Mouse (Mus musculus): ENCODE data around the gene Nars2.

The Nars2 gene

GRCm38 (mm10) chr7:96971027-96971996 is 20.0 kb downstream of the Nars2 start:
- DNase-seq, result no peak

- no peak for DNase-seq
Observed at GRCm38 (mm10) chr7:96972138-96972904, 21.0 kb downstream of the Nars2 start.

DNA sequence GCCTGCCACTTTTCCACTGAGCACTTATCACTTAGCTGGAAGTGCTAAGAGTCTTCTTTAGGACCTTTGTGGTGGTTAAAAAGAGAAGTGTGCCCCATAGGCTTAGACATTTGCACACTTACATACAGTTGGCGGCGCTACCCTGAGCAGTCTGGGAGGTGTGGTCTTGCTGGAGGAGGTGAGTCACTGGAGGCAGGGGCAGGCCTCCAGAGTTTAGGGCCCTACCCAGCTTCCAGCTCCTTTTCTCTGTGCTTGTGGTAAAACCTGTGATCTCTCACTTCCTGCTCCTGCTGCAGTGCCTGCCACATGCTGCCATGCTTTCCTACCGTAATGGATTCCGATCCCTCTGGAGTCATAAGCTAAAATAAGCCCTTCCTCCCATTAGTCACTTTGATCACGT is 24.6 kb downstream of the Nars2 start:
- no peak for DNase-seq

- no peak for DNase-seq
Observed at GRCm38 (mm10) chr7:96977209-96977608, 25.9 kb downstream of the Nars2 start.

DNA sequence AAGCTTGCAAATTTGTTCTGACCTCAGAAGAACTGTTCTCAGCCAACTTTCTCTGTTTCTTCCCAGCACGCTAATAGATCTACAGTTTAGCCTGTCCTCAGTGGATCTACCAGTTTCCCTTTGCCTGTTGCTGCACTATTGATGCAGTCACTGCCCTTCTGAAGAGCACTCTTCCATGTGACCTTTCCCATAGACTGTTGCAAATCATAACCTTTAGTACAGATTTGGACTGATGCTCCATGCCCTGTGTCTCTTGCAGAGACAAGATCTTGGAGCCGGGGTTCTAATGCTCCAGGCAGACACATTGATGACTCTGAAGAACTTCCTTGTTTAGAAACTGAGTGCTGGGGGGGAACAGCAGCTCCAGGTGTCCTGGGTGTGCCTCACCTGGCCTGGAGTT is 30.1 kb downstream of the Nars2 start:
- no peak for DNase-seq

DNA sequence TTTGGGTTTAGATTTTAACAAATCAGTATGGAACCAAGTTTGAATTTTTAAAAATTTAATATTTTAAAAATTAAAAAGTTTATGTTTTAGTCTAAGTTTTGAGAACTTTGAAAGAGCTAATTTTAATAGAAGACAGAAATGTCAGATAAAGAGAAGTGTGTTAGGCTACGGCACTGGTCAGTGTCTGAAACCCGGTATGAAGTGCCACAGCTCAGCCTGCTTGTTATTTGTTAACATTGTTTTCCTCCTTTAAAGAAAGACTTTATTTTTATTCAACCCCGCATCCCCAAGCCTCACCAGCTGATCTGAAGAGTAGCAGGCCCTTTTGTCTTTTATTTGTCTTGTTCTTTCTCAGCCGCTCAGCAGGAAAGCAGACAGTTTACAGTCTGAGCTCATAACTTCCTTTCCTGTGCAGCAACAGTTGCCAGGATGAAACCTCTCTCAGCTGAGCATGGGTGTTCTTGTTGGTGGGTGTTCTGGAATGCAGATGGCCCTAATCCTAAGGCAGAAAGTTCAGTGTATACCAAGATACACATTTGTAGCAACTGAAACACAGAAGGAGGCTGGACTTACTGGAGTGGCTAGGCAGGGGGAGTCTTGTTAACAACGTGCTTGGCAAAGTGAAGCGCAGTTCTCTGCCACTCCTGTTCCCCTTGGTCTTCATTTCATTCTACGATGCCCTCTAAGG is 32.5 kb downstream of the Nars2 start:
- no peak for DNase-seq

GRCm38 (mm10) chr7:96985798-96986197 is 34.5 kb downstream of the Nars2 start:
- no peak for DNase-seq

- no peak for DNase-seq
Observed at GRCm38 (mm10) chr7:96986795-96987445, 35.6 kb downstream of the Nars2 start.

GRCm38 (mm10) chr7:96987676-96988075 is 36.4 kb downstream of the Nars2 start:
- no peak for DNase-seq

DNA sequence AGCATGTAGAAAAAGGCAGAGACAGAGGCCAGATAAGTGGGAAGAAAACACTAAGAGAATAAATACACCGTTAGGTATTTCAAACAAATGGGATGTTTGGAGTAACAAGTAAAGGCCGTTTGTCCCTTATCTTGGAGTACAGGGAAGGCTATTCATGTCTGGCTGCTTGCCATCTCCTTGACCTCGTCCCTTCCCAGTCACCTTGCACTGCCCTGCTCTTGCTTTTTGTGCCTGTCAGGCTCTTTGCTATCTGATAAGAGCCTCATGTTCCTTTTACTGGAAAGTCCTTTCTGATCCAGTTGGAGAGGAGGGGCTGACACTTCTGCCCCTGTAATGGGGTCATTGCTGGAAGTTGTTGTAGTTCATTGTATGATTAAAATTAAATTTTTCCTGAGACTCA is 61.7 kb downstream of the Nars2 start:
- no peak for DNase-seq

DNA sequence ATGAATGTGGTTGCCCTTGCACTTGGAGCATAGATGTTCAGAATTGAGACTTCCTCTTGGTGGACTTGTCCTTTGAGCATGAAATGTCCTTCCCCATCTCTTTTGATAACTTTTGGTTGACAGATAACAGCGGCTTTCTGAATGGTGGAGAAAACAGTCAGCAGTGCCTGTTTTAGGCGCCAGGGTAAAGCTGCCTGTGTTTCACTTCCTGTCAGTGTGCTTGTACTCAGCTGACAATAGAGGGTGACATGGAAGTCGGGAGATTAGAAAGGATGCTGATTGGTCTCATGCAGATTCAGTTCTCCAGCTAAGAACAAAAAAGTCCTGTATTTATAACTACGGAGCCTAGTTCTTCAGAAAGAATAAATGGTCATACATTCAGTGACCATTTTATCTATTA is 66.7 kb downstream of the Nars2 start:
- DNase-seq, result no peak

- DNase-seq, result no peak
Observed at GRCm38 (mm10) chr7:97018418-97018817, 67.1 kb downstream of the Nars2 start.

DNA sequence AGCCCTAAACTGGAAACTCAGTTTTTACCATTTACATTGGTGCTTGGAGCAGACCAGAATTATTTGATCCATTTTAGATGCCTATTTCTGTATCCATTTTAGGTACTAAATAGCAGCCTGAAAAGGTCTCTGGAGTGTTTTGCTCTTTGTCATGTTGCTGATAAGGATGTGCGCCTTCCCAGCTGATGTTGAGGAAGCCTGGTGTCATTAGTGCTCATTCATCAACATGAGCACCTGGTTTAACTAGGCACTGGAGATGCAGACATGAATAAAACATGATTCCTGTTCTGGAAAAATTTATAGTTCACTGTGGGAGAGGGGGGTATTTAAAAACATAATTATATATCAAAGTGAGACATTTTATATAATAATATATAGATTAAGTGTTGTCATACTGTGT is 68.0 kb downstream of the Nars2 start:
- DNase-seq, result no peak

- DNase-seq, result no peak
Observed at GRCm38 (mm10) chr7:97026772-97027358, 75.6 kb downstream of the Nars2 start.

DNA sequence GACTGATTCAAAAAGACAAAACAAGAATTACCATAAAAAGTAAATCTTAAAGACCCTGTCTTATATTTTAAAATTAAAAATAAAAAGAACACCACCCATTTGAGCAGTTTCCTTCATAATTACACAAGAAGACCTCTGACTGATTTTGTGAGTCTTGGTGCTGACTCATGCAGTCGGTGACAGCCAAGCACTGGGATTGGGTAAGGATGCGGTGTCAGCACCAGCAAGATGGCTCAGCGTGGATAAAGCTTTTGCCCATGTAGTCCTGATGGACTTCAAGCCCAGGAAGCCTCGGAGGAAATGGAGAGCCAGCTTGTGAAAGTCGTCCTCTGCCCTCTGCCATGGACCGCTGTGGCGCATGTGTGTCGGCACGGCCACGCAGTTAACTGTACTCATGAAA is 77.8 kb downstream of the Nars2 start:
- no peak for DNase-seq

GRCm38 (mm10) chr7:97032412-97032811 is 81.1 kb downstream of the Nars2 start:
- DNase-seq, result no peak

GRCm38 (mm10) chr7:97039641-97040040 is 88.3 kb downstream of the Nars2 start:
- no peak for DNase-seq

GRCm38 (mm10) chr7:97041868-97042449 is 90.7 kb downstream of the Nars2 start:
- DNase-seq, result no peak

GRCm38 (mm10) chr7:97042981-97043380 is 91.7 kb downstream of the Nars2 start:
- DNase-seq, result no peak

DNA sequence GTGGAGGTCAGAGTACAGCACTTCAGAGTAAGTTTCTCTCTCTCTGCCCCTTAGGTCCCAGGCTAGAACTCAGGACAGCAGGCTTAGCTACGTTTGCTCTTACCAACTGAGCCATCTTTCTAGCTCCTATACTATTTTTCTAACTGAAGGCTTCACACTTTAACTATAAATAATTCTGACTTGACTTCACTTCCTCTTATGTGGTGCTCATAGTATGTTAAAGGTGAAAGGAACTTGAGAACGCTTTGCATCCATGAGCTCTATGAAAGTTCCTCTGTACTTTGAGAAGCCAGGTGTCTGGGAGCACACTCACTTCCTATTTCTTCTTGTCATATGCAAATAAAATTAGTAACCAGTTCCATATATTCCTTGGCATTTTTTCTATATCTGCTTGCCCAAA is 109.7 kb downstream of the Nars2 start:
- DNase-seq, result no peak

GRCm38 (mm10) chr7:97071512-97071911 is 120.2 kb downstream of the Nars2 start:
- no peak for DNase-seq

DNA sequence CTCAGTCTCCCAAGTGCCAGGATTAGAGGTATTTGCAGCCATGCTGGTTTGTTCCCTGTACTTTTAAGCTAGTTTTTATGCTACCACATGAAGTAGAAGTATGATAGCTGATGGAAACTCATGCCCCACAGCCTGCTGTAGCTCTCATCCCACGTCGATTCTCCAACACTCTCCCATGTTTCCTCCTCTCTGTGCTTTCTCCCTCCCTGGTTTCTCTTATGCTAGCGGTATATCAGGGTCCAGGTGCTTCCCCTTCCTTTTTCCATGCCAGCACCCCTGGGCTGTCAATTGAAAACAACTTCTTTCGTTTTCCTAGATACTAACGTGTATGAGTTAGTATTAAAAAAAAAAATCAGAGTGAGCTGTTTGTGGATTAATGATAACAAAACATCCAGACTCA is 120.8 kb downstream of the Nars2 start:
- no peak for DNase-seq

All from thymus, postnatal 36 days (tissue).